Mouse (Mus musculus) liver, embryonic 14.5 days (tissue): ENCODE results near the gene Siva1.

Experiments
- CTCF ChIP-seq: IDR thresholded peaks from 2 replicates; pipeline ENCODE4 v1.5.1; 2016; ENCODE audit warnings: antibody characterized with exemption, low read depth, control low read depth
- EP300 ChIP-seq: IDR thresholded peaks from 2 replicates; pipeline ENCODE4 v1.6.1; 2016; ENCODE audit warnings: antibody characterized with exemption, low read depth

DNA sequence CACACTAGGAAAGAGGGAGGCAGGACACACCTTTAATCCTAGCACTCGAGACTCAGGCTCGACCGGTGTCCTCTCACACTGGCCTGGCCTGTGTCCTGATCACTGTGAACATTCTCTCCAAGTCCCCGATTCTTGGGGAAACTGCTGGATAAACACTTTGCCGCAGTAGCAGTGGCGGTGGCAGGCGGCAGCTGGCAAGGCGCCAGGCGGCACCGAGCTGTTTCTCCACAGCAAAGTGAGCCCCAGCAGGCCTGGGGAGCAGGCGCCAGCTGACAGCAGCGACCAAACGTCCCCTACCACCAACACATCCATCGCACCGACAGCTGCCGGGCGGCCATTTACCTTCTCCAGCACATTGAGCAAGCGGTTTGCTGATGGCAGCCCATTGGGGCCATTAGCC lies 21.0 kb downstream of the Siva1 start:
- no peak for TF ChIP-seq CTCF
- TF ChIP-seq EP300 = no peak
